Mouse (Mus musculus) kidney, embryonic 14.5 days (tissue): ENCODE results near the gene BC029722. TPM values are rescaled to one million over a fixed set of nuclear protein-coding genes. Genes with fewer than 3 reads are reported as not detected.

Experiments used
- ATAC-seq: fragments of 200-750 bp; cut with Nextera tagmentation; 2 replicates; pipeline ENCODE4 v1.8.0; 2017; ENCODE audit warnings: moderate number of reproducible peaks, mild to moderate bottlenecking, moderate TSS enrichment, moderate library complexity; ENCODE audit not compliant: low FRiP score, low TSS enrichment
- H3K27ac ChIP-seq: fragments of 300-500 bp; sonication (generic); 2 replicates; pipeline ENCODE4 v1.5.1; 2014; ENCODE audit warnings: low read depth, mild to moderate bottlenecking, low read length, moderate library complexity, mixed read lengths
- H3K27me3 ChIP-seq: fragments of 300-500 bp; sonication (generic); 2 replicates; pipeline ENCODE4 v1.6.1; 2014; ENCODE audit warnings: mild to moderate bottlenecking, low read length; ENCODE audit not compliant: control insufficient read depth, insufficient read depth
- H3K36me3 ChIP-seq: fragments of 300-500 bp; sonication (generic); 2 replicates; pipeline ENCODE4 v1.6.1; 2014; ENCODE audit warnings: low read length, mixed read lengths; ENCODE audit not compliant: control insufficient read depth, insufficient read depth
- H3K4me1 ChIP-seq: fragments of 300-500 bp; sonication (generic); 2 replicates; pipeline ENCODE4 v1.6.1; 2014; ENCODE audit warnings: low read length, mixed read lengths; ENCODE audit not compliant: control insufficient read depth, insufficient read depth
- H3K4me2 ChIP-seq: fragments of 300-500 bp; sonication (generic); replicated peaks from 2 replicates; pipeline ENCODE4 v1.6.1; 2014; ENCODE audit warnings: low read depth, mild to moderate bottlenecking, low read length
- H3K4me3 ChIP-seq: fragments of 300-500 bp; sonication (generic); 2 replicates; pipeline ENCODE4 v1.5.1; 2014; ENCODE audit warnings: mild to moderate bottlenecking, low read length
- H3K9ac ChIP-seq: fragments of 300-500 bp; sonication (generic); 2 replicates; pipeline ENCODE4 v1.6.1; 2014; ENCODE audit warnings: low read depth, mild to moderate bottlenecking, low read length, moderate library complexity
- H3K9me3 ChIP-seq: fragments of 300-500 bp; sonication (generic); 2 replicates; pipeline ENCODE4 v1.6.1; 2016; ENCODE audit warnings: low read length; ENCODE audit not compliant: control insufficient read depth
- WGBS: fragments of 180-500 bp; shearing (Covaris S2); extraction: QIAGEN DNeasy Blood & Tissue Kit; methylation state at CpG from one replicate; pipeline ENCODE4 v1.1.7; 2014; 5-methylcytosine and 5-hydroxymethylcytosine counted together
- polyA plus RNA-seq: library from polyadenylated mRNA; unstranded; fragments of >200 nt; fragmentation: Nextera tagmentation; extraction: Ambion mirVana; gene quantifications from 2 replicates; pipeline ENCODE4 v1.2.1, GENCODE M21; 2014

Gene BC029722
- polyA plus RNA-seq, 1 experiment from 2014 or later: 7.8 TPM

- H3K27me3 ChIP-seq: no peaks in the 10 kb centered on the region
- H3K4me2 ChIP-seq: no peak overlapping the region
- H3K36me3 ChIP-seq: no peaks in the 10 kb centered on the region
- no peaks in the 10 kb centered on the region for H3K9me3 ChIP-seq
- no peak overlapping the region for H3K4me3 ChIP-seq
- no peak overlapping the region for H3K9ac ChIP-seq
- no peak overlapping the region for H3K27ac ChIP-seq
- no peak for ATAC-seq
- 78% methylated on average over 4 of the region's 4 CpGs for WGBS
- no peaks in the 10 kb centered on the region for H3K4me1 ChIP-seq
These were observed 6.6 kb downstream of the BC029722 start for GRCm38 (mm10) chr2:155812637-155813036.

GRCm38 (mm10) chr2:155811821-155812396 lies 7.3 kb downstream of the BC029722 start:
- Histone ChIP-seq H3K4me3 (no peak overlapping the region), H3K36me3 (no peaks in the 10 kb centered on the region), H3K9ac (no peak overlapping the region), H3K27ac (no peak overlapping the region), H3K4me2 (no peak overlapping the region), H3K27me3 (no peaks in the 10 kb centered on the region), H3K9me3 (no peaks in the 10 kb centered on the region), H3K4me1 (no peaks in the 10 kb centered on the region)
- WGBS: 37% methylated on average over 16 of the region's 16 CpGs
- no peak for ATAC-seq

- Histone ChIP-seq H3K4me3 (no peak overlapping the region), H3K27ac (no peak overlapping the region), H3K4me1 (no peaks in the 10 kb centered on the region), H3K4me2 (no peak overlapping the region), H3K36me3 (no peaks in the 10 kb centered on the region), H3K9me3 (no peaks in the 10 kb centered on the region), H3K9ac (no peak overlapping the region), H3K27me3 (no peaks in the 10 kb centered on the region)
- ATAC-seq: no peak
- 86% methylated on average over 4 of the region's 4 CpGs for WGBS
These were observed 9.6 kb downstream of the BC029722 start for GRCm38 (mm10) chr2:155809620-155810019.

- Histone ChIP-seq H3K9ac (no peak overlapping the region), H3K4me1 (no peaks in the 10 kb centered on the region), H3K27ac (no peak overlapping the region), H3K27me3 (no peaks in the 10 kb centered on the region), H3K36me3 (no peaks in the 10 kb centered on the region), H3K4me2 (no peak overlapping the region), H3K9me3 (no peaks in the 10 kb centered on the region; the same call in 1 of the 2 replicates), H3K4me3 (no peak overlapping the region)
- WGBS: 45% methylated on average over 4 of the region's 4 CpGs
- no peak for ATAC-seq
These were observed 11.8 kb downstream of the BC029722 start for GRCm38 (mm10) chr2:155807408-155807807.

- no peak for ATAC-seq
- WGBS: 66% methylated on average over 5 of the region's 5 CpGs
- no peak overlapping the region for H3K27ac ChIP-seq
These were observed 12.7 kb downstream of the BC029722 start for GRCm38 (mm10) chr2:155806548-155806947.

GRCm38 (mm10) chr2:155805925-155806255 lies 13.3 kb downstream of the BC029722 start:
- no peaks in the 10 kb centered on the region; the same call in 1 of the 2 replicates for H3K9me3 ChIP-seq
- no peak overlapping the region for H3K27ac ChIP-seq
- WGBS: 89% methylated on average over 6 of the region's 6 CpGs
- no peak for ATAC-seq
- no peaks in the 10 kb centered on the region for H3K4me1 ChIP-seq
- H3K4me3 ChIP-seq: no peak overlapping the region
- H3K36me3 ChIP-seq: no peaks in the 10 kb centered on the region
- H3K9ac ChIP-seq: no peak overlapping the region
- H3K4me2 ChIP-seq: no peak overlapping the region
- H3K27me3 ChIP-seq: no peaks in the 10 kb centered on the region

More at GRCm38 (mm10) chr2:155806548-155806947, 12.7 kb downstream of the BC029722 start:
- no peak overlapping the region for H3K4me3 ChIP-seq
- H3K9me3 ChIP-seq: no peaks in the 10 kb centered on the region; the same call in 1 of the 2 replicates
- H3K36me3 ChIP-seq: no peaks in the 10 kb centered on the region
- no peaks in the 10 kb centered on the region for H3K27me3 ChIP-seq
- no peaks in the 10 kb centered on the region for H3K4me1 ChIP-seq
- H3K4me2 ChIP-seq: no peak overlapping the region
- no peak overlapping the region for H3K9ac ChIP-seq

- no peak overlapping the region for H3K4me3 ChIP-seq
- no peaks in the 10 kb centered on the region for H3K27me3 ChIP-seq
- no peaks in the 10 kb centered on the region; the same call in 1 of the 2 replicates for H3K9me3 ChIP-seq
- no peak overlapping the region for H3K27ac ChIP-seq
- no peak overlapping the region for H3K9ac ChIP-seq
- ATAC-seq: no peak
- WGBS: 57% methylated on average over 6 of the region's 6 CpGs
- no peak overlapping the region for H3K4me2 ChIP-seq
- no peaks in the 10 kb centered on the region for H3K36me3 ChIP-seq
- H3K4me1 ChIP-seq: no peaks in the 10 kb centered on the region
These were observed 13.8 kb downstream of the BC029722 start for GRCm38 (mm10) chr2:155805231-155805924.

- 65% methylated on average over 5 of the region's 5 CpGs for WGBS
These were observed 15.2 kb downstream of the BC029722 start for GRCm38 (mm10) chr2:155804053-155804452.

GRCm38 (mm10) chr2:155802761-155803160 lies 16.5 kb downstream of the BC029722 start:
- 60% methylated on average over 3 of the region's 3 CpGs for WGBS
- Histone ChIP-seq H3K9ac (no peak overlapping the region), H3K9me3 (no peaks in the 10 kb centered on the region; the same call in 1 of the 2 replicates), H3K27ac (no peak overlapping the region), H3K4me2 (no peak overlapping the region), H3K27me3 (no peaks in the 10 kb centered on the region), H3K4me1 (no peaks in the 10 kb centered on the region), H3K4me3 (no peak overlapping the region), H3K36me3 (no peaks in the 10 kb centered on the region)
- ATAC-seq: no peak

More at GRCm38 (mm10) chr2:155804053-155804452, 15.2 kb downstream of the BC029722 start:
- ATAC-seq: no peak
- Histone ChIP-seq H3K27me3 (no peaks in the 10 kb centered on the region), H3K27ac (no peak overlapping the region), H3K4me1 (no peaks in the 10 kb centered on the region), H3K36me3 (no peaks in the 10 kb centered on the region), H3K9ac (no peak overlapping the region), H3K4me2 (no peak overlapping the region), H3K4me3 (no peak overlapping the region), H3K9me3 (no peaks in the 10 kb centered on the region; the same call in 1 of the 2 replicates)
